Mouse (Mus musculus) adrenal gland, adult 18-20 months (tissue): ENCODE results near the gene Smim22. TPM values are rescaled to one million over a fixed set of nuclear protein-coding genes. Genes with fewer than 3 reads are reported as not detected.

ENCODE experiments used
- DNase-seq, 2 experiments: peaks; one replicate each; pipeline ENCODE4 v3.0.0; 2021 to 2022; ENCODE audit warnings: low spot score in 2 of 2
- long read RNA-seq, 2 experiments: library from polyadenylated mRNA; stranded (forward); transcript quantifications; one replicate each; pipeline ENCODE4 v2.0.0; 2021
- total RNA-seq, 2 experiments: library from RNA; stranded (reverse); gene quantifications; 1 replicate in 1 of 2; 2 replicates in 1 of 2; pipeline ENCODE4 v1.2.3; 2021

Gene Smim22
- not detected for total RNA-seq
- long read RNA-seq, experiment 1: 0 reads
- long read RNA-seq, experiment 2, partial matches to known transcripts: 0 of 1 reads
- long read RNA-seq, experiment 2, other reads (novel, unspliced or antisense): 1 of 1 reads

- DNase-seq: no peak
Measured at GRCm38 (mm10) chr16:5007067-5007466, at the start of gene Smim22. Gene Smim22 (plus strand): TSS chr16:5007288.

- no peak for DNase-seq
Measured at GRCm38 (mm10) chr16:4957446-4957845, 49.6 kb upstream of the Smim22 start.

GRCm38 (mm10) chr16:4960260-4960659 is 46.8 kb upstream of the Smim22 start:
- no peak for DNase-seq

- no peak for DNase-seq
Measured at GRCm38 (mm10) chr16:4963346-4963745, 43.7 kb upstream of the Smim22 start.

- DNase-seq: peak; percentile 95
Measured at GRCm38 (mm10) chr16:4963797-4964709, 43.0 kb upstream of the Smim22 start, which contains the start of gene Anks3. Gene Anks3 (minus strand): TSS chr16:4964205.

GRCm38 (mm10) chr16:4964731-4965391 is 42.2 kb upstream of the Smim22 start:
- DNase-seq: no peak

- no peak for DNase-seq
Measured at GRCm38 (mm10) chr16:4965392-4966129, 41.5 kb upstream of the Smim22 start.

GRCm38 (mm10) chr16:4968426-4968825 is 38.7 kb upstream of the Smim22 start:
- DNase-seq: no peak

- no peak for DNase-seq
Measured at GRCm38 (mm10) chr16:4969055-4969843, 37.8 kb upstream of the Smim22 start.

GRCm38 (mm10) chr16:4971626-4972025 is 35.5 kb upstream of the Smim22 start:
- DNase-seq: no peak

- no peak for DNase-seq
Measured at GRCm38 (mm10) chr16:4974521-4974920, 32.6 kb upstream of the Smim22 start.

GRCm38 (mm10) chr16:4976180-4976579 is 30.9 kb upstream of the Smim22 start:
- no peak for DNase-seq

GRCm38 (mm10) chr16:4978275-4979051 is 28.6 kb upstream of the Smim22 start:
- no peak for DNase-seq

GRCm38 (mm10) chr16:4979755-4980380 is 27.2 kb upstream of the Smim22 start:
- DNase-seq: peak in 1 of 2 experiments; percentile 31

- no peak for DNase-seq
Measured at GRCm38 (mm10) chr16:4984717-4985116, 22.4 kb upstream of the Smim22 start.

- no peak for DNase-seq
Measured at GRCm38 (mm10) chr16:4993276-4993675, 13.8 kb upstream of the Smim22 start.

GRCm38 (mm10) chr16:4997553-4997952 is 9.5 kb upstream of the Smim22 start, which contains the start of gene Sept12:
Gene Sept12 (minus strand): TSS chr16:4997852.
- no peak for DNase-seq

- no peak for DNase-seq
Measured at GRCm38 (mm10) chr16:4998984-4999383, 8.1 kb upstream of the Smim22 start.

- no peak for DNase-seq
Measured at GRCm38 (mm10) chr16:5000611-5001010, 6.5 kb upstream of the Smim22 start.
